Mouse (Mus musculus) spleen, adult 18-20 months (tissue): Measurements from ENCODE around the gene Aadacl4.
"Not testable (repeated sequence)": the region's sequence is repeated elsewhere in the genome, so short reads cannot be mapped to it uniquely, and the experiment has no call there.

Experiments
- DNase-seq, 2 experiments: peaks; one replicate each; pipeline ENCODE4 v3.0.0; 2022; ENCODE audit warnings: mixed read lengths in 2 of 2

Gene Aadacl4

GRCm38 (mm10) chr4:144613407-144613806 lies at the start of gene Aadacl4:
Gene Aadacl4 (plus strand): TSS chr4:144613707.
- no peak for DNase-seq

GRCm38 (mm10) chr4:144565034-144565433 lies 48.5 kb upstream of the Aadacl4 start, which contains the start of gene Gm13124:
Gene Gm13124 (minus strand): TSS chr4:144565134.
- no peak for DNase-seq

- no peak for DNase-seq
Observed at GRCm38 (mm10) chr4:144567752-144568151, 45.8 kb upstream of the Aadacl4 start.

- not testable (repeated sequence) for DNase-seq
Observed at GRCm38 (mm10) chr4:144586207-144586606, 27.3 kb upstream of the Aadacl4 start.

GRCm38 (mm10) chr4:144592790-144593189 lies 20.7 kb upstream of the Aadacl4 start:
- no peak for DNase-seq

GRCm38 (mm10) chr4:144614586-144614985 lies 1.1 kb downstream of the Aadacl4 start:
- DNase-seq, result no peak

GRCm38 (mm10) chr4:144638263-144638662 lies 24.8 kb downstream of the Aadacl4 start:
- no peak for DNase-seq
